Mouse (Mus musculus): ENCODE measurements around the gene Qrsl1. TPM values are rescaled to one million over a fixed set of nuclear protein-coding genes. Genes with fewer than 3 reads are reported as not detected.

Gene Qrsl1
- polyA plus RNA-seq, 1 experiment from 2014 or later, result 26.3 TPM

DNA sequence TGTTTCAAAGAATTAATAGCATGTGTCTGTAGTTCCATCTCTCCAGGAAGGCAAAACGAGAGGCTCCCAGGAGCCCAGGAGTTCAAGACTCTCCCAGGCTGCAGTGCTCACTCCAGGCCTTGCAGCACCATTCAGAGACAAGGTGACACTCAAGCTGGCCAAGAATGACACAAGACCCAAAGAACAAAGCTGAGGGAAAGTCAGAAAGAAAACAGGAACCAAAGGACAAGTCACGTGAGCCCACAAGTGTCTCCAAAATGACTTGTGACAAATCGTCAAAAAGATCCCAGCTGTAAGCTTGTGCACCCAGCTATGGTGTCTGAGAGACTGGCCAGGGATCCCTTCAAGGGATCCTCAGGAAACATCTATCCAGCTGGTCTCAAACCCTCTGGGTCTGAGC lies 52.1 kb downstream of the Qrsl1 start:
- Histone ChIP-seq H3K36me3 (no peaks in the 10 kb centered on the region), H3K27ac (replicated peaks) (no peak overlapping the region), H3K4me3 (no peak overlapping the region), H3K9me3 (replicated peaks) (no peaks in the 10 kb centered on the region), H3K27me3 (ENCODE audit: low read depth, poor library complexity, severe bottlenecking) (no peaks in the 10 kb centered on the region), H3K4me1 (no peaks in the 10 kb centered on the region)
- no peak for DNase-seq (ENCODE audit: low spot score)
- 82% methylated on average over 3 of the region's 3 CpGs for WGBS

DNA sequence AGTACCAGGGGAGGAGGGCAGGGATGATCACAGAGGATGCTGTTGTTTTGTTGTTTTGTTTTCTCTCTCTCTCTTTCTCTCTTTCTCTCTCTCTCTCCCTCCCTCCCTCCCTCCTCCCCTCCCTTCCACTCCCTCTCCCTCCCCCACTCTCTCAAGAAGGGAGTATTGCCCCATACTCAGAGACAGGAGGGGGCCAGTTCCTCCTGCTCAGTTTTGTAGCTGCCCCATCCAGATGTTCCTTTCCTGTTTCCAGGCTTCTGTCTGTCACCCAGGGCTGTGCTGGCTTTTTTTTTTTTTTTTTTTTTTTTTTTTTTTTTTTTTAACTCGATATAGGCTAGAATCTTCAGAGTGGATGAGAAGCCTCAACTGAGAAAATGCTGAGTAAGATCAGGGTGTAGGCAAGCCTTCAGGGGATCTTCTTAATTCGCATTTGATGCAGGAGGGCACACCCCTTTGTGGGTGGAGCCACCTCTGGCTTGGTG lies 55.4 kb downstream of the Qrsl1 start:
- Histone ChIP-seq H3K36me3 (no peaks in the 10 kb centered on the region), H3K9me3 (replicated peaks) (0 out of 2 replicates have a peak, but pooled peaks cover 11% of the 10 kb centered on the region), H3K27ac (replicated peaks) (no peak overlapping the region), H3K27me3 (ENCODE audit: low read depth, poor library complexity, severe bottlenecking) (no peaks in the 10 kb centered on the region), H3K4me1 (no peaks in the 10 kb centered on the region), H3K4me3 (no peak overlapping the region)
- DNase-seq (ENCODE audit: low spot score), result no peak
- WGBS, result 85% methylated on average over 2 of the region's 2 CpGs

DNA sequence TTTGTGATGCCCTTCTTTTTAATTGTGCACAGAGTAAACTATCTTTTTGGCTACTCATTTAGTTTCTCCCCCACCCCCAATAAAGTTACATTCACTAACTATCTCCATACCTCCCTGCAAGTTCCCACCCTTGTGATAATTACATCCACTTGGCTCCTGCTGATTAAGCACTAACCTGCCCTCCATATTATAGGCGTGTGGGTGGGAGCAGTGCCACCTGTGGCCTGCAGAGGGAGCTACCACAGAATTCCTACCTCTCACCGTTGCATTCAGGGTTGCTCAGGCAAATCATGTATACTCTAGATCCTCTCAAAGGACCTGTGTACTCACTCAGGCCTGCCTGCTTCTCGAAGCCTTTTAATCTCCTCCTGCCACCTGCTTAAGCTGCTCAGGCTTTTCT lies 56.1 kb downstream of the Qrsl1 start:
- no peak for DNase-seq (ENCODE audit: low spot score)
- no peak overlapping the region for H3K4me3 ChIP-seq
- WGBS, result 59% methylated on average over 3 of the region's 3 CpGs
- H3K4me1 ChIP-seq, result no peaks in the 10 kb centered on the region
- H3K27me3 ChIP-seq (ENCODE audit: low read depth, poor library complexity, severe bottlenecking), result no peaks in the 10 kb centered on the region
- 0 out of 2 replicates have a peak, but pooled peaks cover 13% of the 10 kb centered on the region for H3K9me3 ChIP-seq (replicated peaks)
- H3K27ac ChIP-seq (replicated peaks), result no peak overlapping the region
- no peaks in the 10 kb centered on the region for H3K36me3 ChIP-seq

DNA sequence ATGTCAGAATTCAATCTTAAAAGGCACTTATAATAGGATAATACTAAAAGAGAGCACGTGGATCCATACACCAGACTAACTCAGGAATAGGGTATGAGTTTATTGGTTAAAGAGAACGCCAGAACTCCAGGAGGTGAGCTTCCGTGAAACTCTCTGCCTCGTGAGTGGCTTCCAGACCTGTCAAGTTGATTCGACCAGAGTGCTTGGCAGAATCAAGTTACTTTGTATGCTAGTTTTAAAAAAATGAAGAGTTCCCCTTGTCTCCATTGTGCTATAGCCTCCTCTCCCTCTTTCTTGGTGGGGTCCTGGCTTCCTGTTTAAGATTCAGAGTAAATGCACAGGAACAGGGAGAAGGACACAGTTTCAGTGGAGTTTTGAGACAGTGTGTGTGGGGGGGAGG lies 60.1 kb downstream of the Qrsl1 start:
- no peak overlapping the region for H3K27ac ChIP-seq (replicated peaks)
- H3K27me3 ChIP-seq (ENCODE audit: low read depth, poor library complexity, severe bottlenecking), result no peaks in the 10 kb centered on the region
- DNase-seq (ENCODE audit: low spot score), result no peak
- no peak overlapping the region for H3K4me3 ChIP-seq
- H3K36me3 ChIP-seq, result no peaks in the 10 kb centered on the region
- 0 out of 2 replicates have a peak, but pooled peaks cover 15% of the 10 kb centered on the region for H3K9me3 ChIP-seq (replicated peaks)
- 83% methylated on average over 5 of the region's 5 CpGs for WGBS
- H3K4me1 ChIP-seq, result no peaks in the 10 kb centered on the region

DNA sequence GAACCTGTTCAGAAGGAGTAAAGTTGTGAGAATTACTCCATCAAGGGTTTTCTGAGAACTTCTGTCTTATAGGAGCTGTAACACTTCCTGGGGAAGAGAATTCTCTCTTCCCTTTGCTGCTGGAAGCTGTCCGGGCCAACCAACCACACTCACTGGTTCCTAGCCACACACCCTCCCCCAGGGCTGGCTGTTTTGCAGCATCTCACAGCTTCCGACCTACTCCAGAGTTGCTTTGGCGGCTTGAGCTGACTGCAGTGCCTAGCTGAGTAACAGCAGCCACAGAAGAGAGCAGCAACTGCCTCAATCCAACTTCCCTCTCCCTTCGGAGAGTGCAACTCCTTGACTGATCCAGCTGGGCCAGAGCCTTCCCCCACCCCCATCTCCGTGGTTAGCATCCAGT lies 68.7 kb downstream of the Qrsl1 start:
- Histone ChIP-seq H3K36me3 (no peaks in the 10 kb centered on the region), H3K27me3 (ENCODE audit: low read depth, poor library complexity, severe bottlenecking) (no peaks in the 10 kb centered on the region), H3K9me3 (replicated peaks) (no peaks in the 10 kb centered on the region), H3K27ac (replicated peaks) (no peak overlapping the region), H3K4me3 (no peak overlapping the region), H3K4me1 (peaks cover 7% of the 10 kb centered on the region)
- WGBS, result 36% methylated on average over 5 of the region's 5 CpGs
- DNase-seq (ENCODE audit: low spot score), result no peak

DNA sequence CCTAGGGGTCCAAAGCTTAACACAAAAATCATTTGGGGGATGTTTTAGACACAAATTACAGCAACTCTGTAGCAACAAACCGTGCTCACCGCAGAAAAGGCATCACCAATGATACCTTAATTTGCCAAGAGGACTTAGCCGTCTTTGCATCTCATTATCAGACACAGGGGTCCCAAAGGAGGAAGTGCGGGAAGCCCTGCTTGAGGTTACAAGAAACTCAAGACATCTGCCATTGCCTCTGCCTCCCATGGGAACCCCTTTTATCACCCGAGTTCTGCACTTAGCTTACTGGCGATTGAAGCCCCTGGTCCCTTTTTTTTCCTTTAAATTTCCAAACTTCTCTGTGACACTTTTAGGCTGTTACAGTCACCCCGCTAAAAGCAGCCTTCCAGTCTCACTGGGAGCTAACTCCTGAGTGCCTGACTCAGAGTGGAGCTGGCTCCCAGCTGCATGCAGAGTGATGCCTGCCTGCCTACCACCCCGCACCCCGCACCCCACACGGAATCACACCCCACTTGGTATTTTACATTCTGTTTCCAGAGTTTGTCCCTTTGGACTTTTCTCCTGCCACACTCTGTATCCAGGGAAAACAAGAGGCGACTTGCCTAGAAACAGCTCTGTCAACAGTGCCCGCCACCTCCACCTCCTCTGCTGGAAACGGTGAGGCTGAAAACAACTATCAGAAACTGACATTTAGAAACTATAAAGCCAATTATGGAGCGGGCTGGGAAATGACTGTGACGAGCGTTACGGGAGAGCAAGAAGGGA lies 71.1 kb downstream of the Qrsl1 start:
- no peak overlapping the region for H3K27ac ChIP-seq (replicated peaks)

DNA sequence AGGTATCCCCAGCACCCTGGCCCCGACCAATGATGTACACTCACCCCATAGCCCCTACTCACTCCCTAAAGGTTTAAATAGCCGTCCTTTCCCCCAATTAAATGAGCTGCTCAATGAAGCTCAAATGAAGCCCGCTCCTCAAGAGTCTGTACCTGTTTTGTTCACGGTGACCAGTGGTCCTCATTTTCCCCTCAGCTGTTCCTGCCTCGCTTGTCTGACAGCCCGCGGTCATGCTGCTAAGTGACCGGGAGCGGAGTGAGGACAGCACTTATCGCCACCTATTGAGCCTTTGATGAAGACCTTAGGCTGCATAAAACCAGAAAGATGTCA lies 72.9 kb downstream of the Qrsl1 start:
- 95% methylated on average over 10 of the region's 10 CpGs for WGBS
- peaks cover 7% of the 10 kb centered on the region for H3K4me1 ChIP-seq
- H3K27ac ChIP-seq (replicated peaks), result no peak overlapping the region

More for the DNA sequence above, 71.1 kb downstream of the Qrsl1 start:
- WGBS, result 48% methylated on average over 17 of the region's 17 CpGs
- Histone ChIP-seq H3K27me3 (ENCODE audit: low read depth, poor library complexity, severe bottlenecking) (no peaks in the 10 kb centered on the region), H3K4me1 (peaks cover 7% of the 10 kb centered on the region), H3K4me3 (no peak overlapping the region), H3K36me3 (no peaks in the 10 kb centered on the region), H3K9me3 (replicated peaks) (no peaks in the 10 kb centered on the region)
- no peak for DNase-seq (ENCODE audit: low spot score)

DNA sequence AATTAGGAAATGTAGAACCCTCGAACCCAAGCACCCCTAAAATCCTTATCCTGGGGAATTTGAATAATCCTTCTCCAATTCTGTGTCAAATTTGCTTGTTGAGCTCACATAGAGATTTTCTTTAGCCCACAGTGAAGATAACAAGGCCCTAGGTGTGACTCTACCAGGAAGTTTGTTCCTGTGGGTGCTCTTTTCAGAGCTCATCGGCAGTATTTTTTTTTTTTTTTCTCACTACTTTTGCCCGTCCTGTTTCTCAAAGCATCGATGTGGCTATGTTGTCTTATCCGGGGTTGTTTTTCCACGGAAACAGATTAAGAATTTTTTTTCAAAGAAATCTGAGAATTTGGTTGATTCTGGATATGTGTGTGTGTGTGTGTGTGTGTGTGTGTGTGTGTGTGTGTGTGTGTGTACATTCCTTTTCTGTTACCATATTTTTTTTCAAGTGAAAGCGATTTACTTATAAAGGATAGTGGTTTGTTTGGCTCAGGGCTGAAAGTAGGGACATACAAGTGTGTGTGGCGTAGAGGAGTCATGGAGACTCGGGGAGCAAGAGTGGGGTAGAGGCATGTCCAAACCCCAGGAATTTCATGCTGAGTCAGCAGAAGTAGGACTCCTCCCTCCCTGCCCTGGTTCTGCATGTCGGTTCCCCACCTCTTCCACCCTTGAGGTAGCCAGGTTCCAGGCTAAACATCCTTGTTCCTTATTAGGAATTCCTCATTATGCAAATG lies 73.4 kb downstream of the Qrsl1 start:
- Histone ChIP-seq H3K9me3 (replicated peaks) (no peaks in the 10 kb centered on the region), H3K27ac (replicated peaks) (no peak overlapping the region), H3K36me3 (no peaks in the 10 kb centered on the region), H3K4me3 (no peak overlapping the region), H3K27me3 (ENCODE audit: low read depth, poor library complexity, severe bottlenecking) (no peaks in the 10 kb centered on the region), H3K4me1 (peaks cover 7% of the 10 kb centered on the region)
- WGBS, result 93% methylated on average over 10 of the region's 10 CpGs
- no peak for DNase-seq (ENCODE audit: low spot score)

More for the DNA sequence above, 72.9 kb downstream of the Qrsl1 start:
- DNase-seq (ENCODE audit: low spot score), result no peak
- Histone ChIP-seq H3K36me3 (no peaks in the 10 kb centered on the region), H3K4me3 (no peak overlapping the region), H3K9me3 (replicated peaks) (no peaks in the 10 kb centered on the region), H3K27me3 (ENCODE audit: low read depth, poor library complexity, severe bottlenecking) (no peaks in the 10 kb centered on the region)

DNA sequence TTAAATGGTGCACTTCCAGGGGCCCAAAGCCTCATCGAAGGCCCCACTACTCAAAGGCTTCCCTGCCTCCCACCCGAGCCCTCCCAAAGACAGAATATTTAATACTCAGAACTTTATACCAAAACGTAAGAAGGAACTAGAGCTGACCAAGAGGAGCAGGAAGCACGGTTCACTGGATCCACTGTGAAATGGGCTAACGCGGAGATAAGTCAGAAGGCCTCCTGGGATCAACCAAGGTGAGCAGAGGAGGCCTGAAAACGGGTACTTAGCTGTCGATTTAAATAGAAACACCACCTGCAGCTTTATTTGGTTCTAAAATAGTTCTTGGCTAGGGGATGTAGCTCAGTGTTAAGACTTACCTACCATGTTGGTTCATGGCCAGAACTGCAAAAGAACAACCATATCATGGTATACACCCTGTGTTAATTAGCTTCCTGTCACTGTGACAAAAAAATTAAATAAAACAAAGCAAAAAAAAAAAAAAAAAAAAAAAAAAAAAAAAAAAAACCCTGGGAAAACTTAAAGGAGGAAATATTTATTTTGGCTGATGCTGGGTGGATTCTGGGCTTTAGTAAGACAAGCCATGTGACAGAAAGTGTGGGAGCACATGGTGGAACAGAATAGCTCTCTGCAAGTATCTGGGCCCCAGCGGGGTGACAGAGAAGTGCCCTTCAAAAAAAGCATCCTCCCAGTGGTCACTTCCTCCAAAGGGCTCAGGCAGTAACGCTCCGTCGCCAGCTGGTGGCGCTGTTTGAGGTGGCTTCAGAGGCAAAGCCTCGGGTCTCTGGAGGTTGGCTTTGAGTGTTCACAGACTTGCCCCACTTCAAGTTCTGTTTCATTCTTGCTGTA lies 74.5 kb downstream of the Qrsl1 start:
- no peaks in the 10 kb centered on the region for H3K36me3 ChIP-seq
- no peak for DNase-seq (ENCODE audit: low spot score)
- no peaks in the 10 kb centered on the region for H3K9me3 ChIP-seq (replicated peaks)
- H3K4me1 ChIP-seq, result peaks cover 7% of the 10 kb centered on the region
- H3K4me3 ChIP-seq, result no peak overlapping the region
- no peaks in the 10 kb centered on the region for H3K27me3 ChIP-seq (ENCODE audit: low read depth, poor library complexity, severe bottlenecking)
- no peak overlapping the region for H3K27ac ChIP-seq (replicated peaks)
- WGBS, result 81% methylated on average over 14 of the region's 14 CpGs

DNA sequence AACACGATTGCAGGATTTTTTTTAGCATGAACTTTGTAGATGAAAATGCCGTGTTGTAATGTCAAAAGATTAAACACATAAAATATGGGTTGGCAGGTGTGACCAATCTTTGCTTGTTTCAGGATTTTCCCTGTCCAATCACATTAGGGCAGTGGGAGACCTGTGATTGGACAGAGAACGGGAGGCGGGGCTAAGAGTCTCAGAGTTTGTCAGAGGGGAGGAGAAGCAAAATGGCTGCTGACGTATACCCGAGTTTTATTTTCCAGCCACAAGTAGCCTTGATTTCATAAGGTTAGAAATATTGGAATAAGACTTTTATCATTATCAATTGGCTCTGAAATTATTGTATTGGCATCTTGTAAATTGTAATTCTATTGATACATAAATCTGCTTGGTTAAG lies 75.8 kb downstream of the Qrsl1 start:
- H3K9me3 ChIP-seq (replicated peaks), result no peaks in the 10 kb centered on the region
- peaks cover 7% of the 10 kb centered on the region for H3K4me1 ChIP-seq
- no peak overlapping the region for H3K27ac ChIP-seq (replicated peaks)
- no peaks in the 10 kb centered on the region for H3K36me3 ChIP-seq
- no peaks in the 10 kb centered on the region for H3K27me3 ChIP-seq (ENCODE audit: low read depth, poor library complexity, severe bottlenecking)
- DNase-seq (ENCODE audit: low spot score), result no peak
- no peak overlapping the region for H3K4me3 ChIP-seq
- 92% methylated on average over 6 of the region's 6 CpGs for WGBS

DNA sequence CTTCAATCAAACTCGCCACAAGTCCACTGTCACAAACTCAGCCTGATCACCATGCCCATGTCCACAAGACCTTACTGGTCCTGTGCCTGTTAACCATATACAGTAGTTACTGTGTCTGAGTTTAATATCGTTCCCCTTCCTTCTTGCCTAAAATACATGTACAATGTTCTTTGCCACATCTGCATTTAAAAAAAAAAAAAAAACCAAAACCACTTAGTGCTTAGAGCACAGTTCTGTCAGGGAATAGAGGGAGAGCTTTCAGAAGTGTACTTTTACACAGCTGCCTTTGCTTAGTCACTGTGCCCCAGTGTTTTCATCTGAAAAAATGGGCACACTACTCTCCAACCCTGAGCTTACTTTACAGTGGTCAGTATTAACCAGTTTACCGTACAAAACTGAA lies 76.8 kb downstream of the Qrsl1 start:
- H3K4me1 ChIP-seq, result no peaks in the 10 kb centered on the region
- 94% methylated on average over 3 of the region's 3 CpGs for WGBS
- no peak for DNase-seq (ENCODE audit: low spot score)

More for the DNA sequence above, 76.8 kb downstream of the Qrsl1 start:
- H3K9me3 ChIP-seq (replicated peaks), result no peaks in the 10 kb centered on the region
- H3K36me3 ChIP-seq, result no peaks in the 10 kb centered on the region
- H3K4me3 ChIP-seq, result no peak overlapping the region
- H3K27ac ChIP-seq (replicated peaks), result no peak overlapping the region
- no peaks in the 10 kb centered on the region for H3K27me3 ChIP-seq (ENCODE audit: low read depth, poor library complexity, severe bottlenecking)
